Mouse (Mus musculus) megakaryocyte, embryonic 14.5 days (primary cell): ENCODE data around the gene Gm21060. TPM values are rescaled to one million over a fixed set of nuclear protein-coding genes. Genes with fewer than 3 reads are reported as not detected.
"Not testable (repeated sequence)": the region's sequence is repeated elsewhere in the genome, so short reads cannot be mapped to it uniquely, and the experiment has no call there.

Experiments
- H3K27me3 ChIP-seq: replicated peaks from 2 replicates; pipeline ENCODE3; 2012; ENCODE audit warnings: inconsistent platforms
- H3K36me3 ChIP-seq: replicated peaks from 2 replicates; pipeline ENCODE3; 2012; ENCODE audit warnings: low read length, inconsistent platforms, mixed read lengths
- H3K4me1 ChIP-seq: 2 replicates; pipeline ENCODE4 v1.6.1; 2012; ENCODE audit warnings: inconsistent platforms
- H3K4me3 ChIP-seq: replicated peaks from 2 replicates; pipeline ENCODE3; 2012; ENCODE audit warnings: moderate library complexity, mild to moderate bottlenecking, inconsistent platforms
- H3K9me3 ChIP-seq: 2 replicates; pipeline ENCODE4 v1.6.1; 2012; ENCODE audit warnings: inconsistent platforms
- FLI1 ChIP-seq: IDR thresholded peaks from 2 replicates; pipeline ENCODE4 v1.6.1; 2012; ENCODE audit warnings: low read length, inconsistent platforms, mixed read lengths
- GATA1 ChIP-seq: IDR thresholded peaks from 3 replicates; pipeline ENCODE4 v1.6.1; 2012; ENCODE audit warnings: mixed read lengths, low read length, inconsistent platforms, borderline replicate concordance
- polyA plus RNA-seq: library from polyadenylated mRNA; stranded (reverse); fragments of >175 nt; gene quantifications from 2 replicates; pipeline ENCODE4 v1.2.3, GENCODE M21; 2012; ENCODE audit warnings: low replicate concordance; ENCODE audit not compliant: insufficient read depth

Gene Gm21060
- polyA plus RNA-seq: not detected in 2 replicates

DNA sequence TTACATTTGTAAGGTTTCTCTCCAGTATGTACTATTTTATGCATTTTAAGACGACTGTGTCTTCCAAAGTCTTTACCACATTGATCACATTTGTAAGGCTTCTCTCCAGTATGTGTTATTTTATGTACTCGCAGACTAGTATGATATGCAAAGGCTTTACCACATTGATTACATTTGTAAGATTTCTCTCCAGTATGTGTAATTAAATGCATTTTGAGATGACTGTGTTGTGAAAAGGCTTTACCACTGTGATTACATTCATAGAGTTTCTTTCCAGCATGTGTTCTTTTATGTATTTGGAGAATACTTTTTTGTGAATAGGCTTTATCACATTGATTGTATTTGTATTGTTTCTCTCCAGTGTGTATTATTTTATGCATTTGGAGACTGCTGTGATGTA, at the start of gene Gm21060:
Gene Gm21060, minus strand, starts transcription at position 101 of the 400 bp plus-strand sequence.
- TF ChIP-seq GATA1: no peak
- no peak for TF ChIP-seq FLI1
- H3K9me3 ChIP-seq: peaks cover 4% of the 10 kb centered on the region; the same call in 1 of the 2 replicates
- no peaks in the 10 kb centered on the region for H3K4me1 ChIP-seq
- no peaks in the 10 kb centered on the region for H3K27me3 ChIP-seq
- no peak within 1 kb of the TSS for H3K4me3 ChIP-seq
- H3K36me3 ChIP-seq: no peaks in the 10 kb centered on the region

GRCm38 (mm10) chr19:61320844-61321243, 24.0 kb upstream of the Gm21060 start:
- H3K9me3 ChIP-seq, H3K4me3 ChIP-seq: not testable (repeated sequence)

GRCm38 (mm10) chr19:61313185-61313584, 16.3 kb upstream of the Gm21060 start:
- H3K36me3 ChIP-seq, H3K27me3 ChIP-seq, H3K4me1 ChIP-seq, H3K4me3 ChIP-seq, H3K9me3 ChIP-seq: not testable (repeated sequence)

More at GRCm38 (mm10) chr19:61320844-61321243, 24.0 kb upstream of the Gm21060 start:
- H3K36me3 ChIP-seq, H3K27me3 ChIP-seq, H3K4me1 ChIP-seq: not testable (repeated sequence)

DNA sequence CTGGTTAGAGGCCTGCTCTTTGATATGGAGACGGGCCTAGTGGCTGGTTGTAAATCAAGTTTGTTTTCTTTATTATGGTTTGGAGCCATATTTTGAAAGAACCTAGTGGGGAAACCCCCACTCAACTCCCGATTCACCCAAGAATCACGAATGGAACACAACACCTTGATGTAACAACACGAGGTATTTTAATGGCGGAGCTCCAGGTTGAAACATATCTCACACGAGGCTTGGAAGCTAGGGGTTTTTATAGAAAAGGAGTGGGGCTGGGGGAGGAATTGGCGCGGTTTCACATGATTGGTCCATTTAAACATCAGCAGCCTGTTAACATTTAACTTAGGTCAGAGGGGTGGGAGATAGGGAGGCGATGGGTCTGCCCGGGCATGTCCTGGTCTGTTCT, 15.5 kb upstream of the Gm21060 start:
- H3K9me3 ChIP-seq, H3K27me3 ChIP-seq, H3K4me3 ChIP-seq, H3K4me1 ChIP-seq, H3K36me3 ChIP-seq: not testable (repeated sequence)

- not testable (repeated sequence) for H3K4me3 ChIP-seq, H3K9me3 ChIP-seq, H3K27me3 ChIP-seq, H3K36me3 ChIP-seq, H3K4me1 ChIP-seq
Observed at GRCm38 (mm10) chr19:61308083-61308482, 11.2 kb upstream of the Gm21060 start.

- not testable (repeated sequence) for H3K27me3 ChIP-seq, H3K4me1 ChIP-seq, H3K36me3 ChIP-seq, H3K9me3 ChIP-seq, H3K4me3 ChIP-seq
Observed at GRCm38 (mm10) chr19:61285033-61285432, 11.8 kb downstream of the Gm21060 start.

DNA sequence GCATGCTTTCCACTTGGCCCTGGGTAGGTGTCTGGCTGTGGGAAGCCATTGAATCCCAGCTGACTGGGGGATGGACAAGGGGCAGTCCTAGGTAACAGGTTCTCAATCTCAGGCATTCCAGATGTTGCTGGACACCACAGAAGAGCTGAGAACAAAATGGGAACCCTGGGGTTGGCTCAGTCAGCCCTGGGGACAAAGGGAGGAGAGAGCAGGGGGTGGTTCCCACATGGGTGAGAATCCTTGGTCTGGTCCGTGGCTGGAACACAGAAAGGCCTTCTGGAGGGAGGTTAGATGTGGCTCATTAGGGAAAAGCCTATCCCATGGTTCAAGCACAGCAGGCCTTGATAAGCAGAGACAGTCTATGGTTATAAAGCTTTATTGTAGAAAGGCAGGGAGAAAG, 13.3 kb downstream of the Gm21060 start:
- H3K36me3 ChIP-seq: no peaks in the 10 kb centered on the region
- TF ChIP-seq FLI1 (no peak), GATA1 (no peak)
- no peak overlapping the region for H3K4me3 ChIP-seq
- peaks cover 8% of the 10 kb centered on the region for H3K9me3 ChIP-seq
- peaks cover 8% of the 10 kb centered on the region for H3K4me1 ChIP-seq
- H3K27me3 ChIP-seq: no peaks in the 10 kb centered on the region

- peaks cover 8% of the 10 kb centered on the region for H3K9me3 ChIP-seq
- peaks cover 8% of the 10 kb centered on the region for H3K4me1 ChIP-seq
- H3K4me3 ChIP-seq: no peak overlapping the region
- peaks cover 2% of the 10 kb centered on the region for H3K27me3 ChIP-seq
- H3K36me3 ChIP-seq: no peaks in the 10 kb centered on the region
- TF ChIP-seq GATA1 (no peak), FLI1 (no peak)
Observed at GRCm38 (mm10) chr19:61275446-61275845, 21.4 kb downstream of the Gm21060 start.

DNA sequence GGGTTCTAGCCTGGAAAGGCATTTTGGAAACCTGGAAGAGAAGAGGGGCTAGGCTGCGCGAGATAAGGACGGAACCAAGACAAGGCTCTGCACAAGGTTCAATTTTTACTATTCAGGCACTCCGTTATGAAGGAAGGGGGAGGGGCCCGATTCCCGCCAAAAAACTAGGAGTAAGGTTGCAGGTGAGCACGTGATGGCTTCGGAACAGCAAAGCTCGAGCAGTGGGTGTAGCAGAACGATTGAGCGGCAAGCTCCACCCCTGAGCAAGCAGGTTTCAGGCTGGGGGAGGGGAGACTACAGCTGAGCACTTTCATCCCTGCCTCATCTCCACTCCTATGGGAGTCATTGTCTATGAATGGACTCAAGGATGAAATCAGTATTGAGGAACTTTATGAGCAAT, 27.7 kb downstream of the Gm21060 start:
- not testable (repeated sequence) for H3K36me3 ChIP-seq, H3K27me3 ChIP-seq, H3K4me1 ChIP-seq, H3K9me3 ChIP-seq, H3K4me3 ChIP-seq

DNA sequence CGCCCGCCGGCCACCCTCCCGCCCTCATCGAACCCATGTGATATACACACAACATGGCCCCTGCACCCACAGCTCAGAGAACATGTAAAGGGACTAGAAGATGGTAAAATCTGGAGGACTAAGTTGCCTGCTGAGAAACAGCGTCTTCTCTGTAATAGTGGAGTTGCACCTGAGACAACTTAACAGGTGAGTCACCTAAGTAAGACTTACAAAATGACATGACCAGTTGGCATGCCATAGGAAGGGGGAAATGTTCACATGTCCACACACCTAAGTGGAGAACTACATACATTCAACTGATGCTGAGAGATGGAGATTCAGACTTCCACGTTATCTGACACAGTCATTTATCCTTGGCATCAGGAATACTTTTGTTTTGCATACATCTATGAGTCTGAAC, 29.7 kb downstream of the Gm21060 start:
- Histone ChIP-seq H3K36me3 (no peaks in the 10 kb centered on the region), H3K27me3 (peaks cover 2% of the 10 kb centered on the region), H3K4me1 (peaks cover 9% of the 10 kb centered on the region), H3K9me3 (no peaks in the 10 kb centered on the region), H3K4me3 (peak overlapping the region; percentile 85)
- no peak for TF ChIP-seq GATA1
- no peak for TF ChIP-seq FLI1

DNA sequence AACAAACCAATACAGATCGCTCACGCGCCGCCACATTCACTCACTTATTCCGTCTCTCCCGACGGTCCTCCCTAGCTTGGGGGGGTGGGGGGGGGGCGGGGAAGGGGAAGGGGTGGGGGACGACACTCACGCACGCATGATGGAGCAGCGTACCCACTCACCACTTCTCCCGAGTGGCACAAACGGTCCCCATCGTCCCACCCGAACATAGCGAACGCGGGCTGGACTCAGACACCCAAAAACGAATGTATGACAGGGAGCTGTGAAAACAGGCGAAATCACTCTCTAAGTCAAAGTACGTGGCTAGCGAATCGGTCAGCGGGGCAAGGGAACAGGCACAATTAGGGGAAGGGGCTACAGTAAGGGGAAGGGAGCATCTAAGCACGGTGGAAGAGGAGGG, 30.2 kb downstream of the Gm21060 start:
- Histone ChIP-seq H3K9me3 (no peaks in the 10 kb centered on the region), H3K4me1 (peaks cover 10% of the 10 kb centered on the region), H3K36me3 (no peaks in the 10 kb centered on the region), H3K27me3 (peaks cover 2% of the 10 kb centered on the region), H3K4me3 (peak overlapping the region; percentile 85)
- no peak for TF ChIP-seq FLI1
- no peak for TF ChIP-seq GATA1

DNA sequence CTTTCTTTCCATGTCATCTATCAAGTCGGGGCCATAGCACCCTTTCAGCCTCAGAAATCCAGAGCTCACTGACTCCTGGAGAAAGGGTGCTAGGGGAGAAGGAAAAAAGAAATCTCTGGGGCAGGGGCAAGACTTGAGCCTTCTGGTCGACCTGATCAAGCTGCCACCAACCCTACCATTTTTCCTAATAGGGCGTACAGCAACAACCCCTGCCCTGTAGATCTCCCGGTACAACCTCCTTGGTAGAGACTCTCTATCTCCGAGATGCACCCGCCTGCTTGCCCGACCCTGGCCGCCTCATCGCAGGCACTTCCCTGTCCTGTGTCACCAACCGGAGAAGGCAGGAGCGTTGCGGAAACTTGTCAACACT, 30.6 kb downstream of the Gm21060 start:
- Histone ChIP-seq H3K36me3 (no peaks in the 10 kb centered on the region), H3K4me1 (peaks cover 14% of the 10 kb centered on the region), H3K27me3 (peaks cover 4% of the 10 kb centered on the region), H3K4me3 (peak overlapping the region; percentile 85), H3K9me3 (no peaks in the 10 kb centered on the region)
- TF ChIP-seq FLI1 (no peak), GATA1 (no peak)
